Mouse (Mus musculus) midbrain, postnatal 0 days (tissue): ENCODE measurements around the gene Adam30. TPM values are rescaled to one million over a fixed set of nuclear protein-coding genes. Genes with fewer than 3 reads are reported as not detected.

ENCODE experiments used
- ATAC-seq: fragments of 200-750 bp; cut with Nextera tagmentation; 2 replicates; pipeline ENCODE4 v1.8.0; 2017; ENCODE audit warnings: moderate number of reproducible peaks, mild to moderate bottlenecking, moderate TSS enrichment, moderate library complexity; ENCODE audit not compliant: low FRiP score
- DNase-seq: peaks from one replicate; pipeline ENCODE4 v3.0.0-alpha.2; 2015; ENCODE audit warnings: low spot score
- H3K27ac ChIP-seq: fragments of 300-500 bp; sonication (generic); 2 replicates; pipeline ENCODE4 v1.5.1; 2014; ENCODE audit warnings: low read depth, mild to moderate bottlenecking, low read length, mixed read lengths
- H3K27me3 ChIP-seq: fragments of 300-500 bp; sonication (generic); 2 replicates; pipeline ENCODE4 v1.6.1; 2014; ENCODE audit warnings: low read length, control low read depth, mixed read lengths; ENCODE audit not compliant: insufficient read depth
- H3K36me3 ChIP-seq: fragments of 300-500 bp; sonication (generic); 2 replicates; pipeline ENCODE4 v1.6.1; 2014; ENCODE audit warnings: low read length, control low read depth, mixed read lengths; ENCODE audit not compliant: insufficient read depth
- H3K4me1 ChIP-seq: fragments of 300-500 bp; sonication (generic); 2 replicates; pipeline ENCODE4 v1.6.1; 2014; ENCODE audit warnings: mild to moderate bottlenecking, control low read depth, antibody characterized with exemption, low read length, mixed read lengths; ENCODE audit not compliant: insufficient read depth
- H3K4me2 ChIP-seq: fragments of 300-500 bp; sonication (generic); 2 replicates; pipeline ENCODE4 v1.6.1; 2014; ENCODE audit warnings: low read depth, mild to moderate bottlenecking, low read length, mixed read lengths; ENCODE audit not compliant: poor library complexity, severe bottlenecking
- H3K4me3 ChIP-seq: fragments of 300-500 bp; sonication (generic); 2 replicates; pipeline ENCODE4 v1.5.1; 2014; ENCODE audit warnings: low read depth, mild to moderate bottlenecking, low read length, moderate library complexity
- H3K9ac ChIP-seq: fragments of 300-500 bp; sonication (generic); replicated peaks from 2 replicates; pipeline ENCODE4 v1.6.1; 2014; ENCODE audit warnings: mild to moderate bottlenecking, low read length, moderate library complexity, mixed read lengths; ENCODE audit not compliant: poor library complexity, severe bottlenecking
- H3K9me3 ChIP-seq: fragments of 300-500 bp; sonication (generic); 2 replicates; pipeline ENCODE4 v1.6.1; 2016; ENCODE audit warnings: low read length, control low read depth
- CTCF ChIP-seq: IDR thresholded peaks from 2 replicates; pipeline ENCODE4 v1.5.1; 2016; ENCODE audit warnings: antibody characterized with exemption, mild to moderate bottlenecking
- WGBS: fragments of 180-500 bp; shearing (Covaris S2); extraction: QIAGEN DNeasy Blood & Tissue Kit; methylation state at CpG from one replicate; pipeline ENCODE4 v1.1.7; 2014; 5-methylcytosine and 5-hydroxymethylcytosine counted together
- polyA plus RNA-seq: library from polyadenylated mRNA; unstranded; fragments of >200 nt; fragmentation: Nextera tagmentation; extraction: Ambion mirVana; gene quantifications from 2 replicates; pipeline ENCODE4 v1.2.1, GENCODE M21; 2015
- total RNA-seq: library from RNA; depleted of rRNA; stranded (reverse); fragments of >200 nt; gene quantifications from 2 replicates; pipeline ENCODE4 v1.2.3, GENCODE M21; 2014

Adam30 gene
- total and polyA plus RNA-seq, 2 experiments from 2014 or later = not detected

DNA sequence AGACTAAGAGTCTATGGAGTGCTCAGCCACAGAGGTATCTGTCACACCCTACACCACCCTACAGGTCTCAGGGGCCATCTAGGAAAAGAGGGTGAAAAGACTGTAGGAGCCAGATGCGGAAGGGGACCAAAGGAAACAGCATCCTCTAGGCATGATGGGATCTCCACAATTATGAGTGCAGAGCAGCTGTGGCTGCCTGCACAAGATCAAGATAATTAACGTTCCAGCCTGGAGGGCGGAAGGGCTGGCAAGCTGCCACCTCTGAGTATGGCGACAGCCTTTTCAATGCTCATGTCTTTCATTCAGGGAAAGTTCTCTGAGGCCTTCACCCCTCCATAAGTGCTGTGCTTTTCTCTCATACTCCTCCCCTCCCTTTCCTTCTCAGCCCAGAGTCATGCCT, 1.1 kb upstream of the Adam30 start:
- Histone ChIP-seq H3K27ac (no peak overlapping the region), H3K9me3 (no peaks in the 10 kb centered on the region), H3K4me3 (no peak overlapping the region), H3K4me1 (no peaks in the 10 kb centered on the region), H3K36me3 (no peaks in the 10 kb centered on the region), H3K27me3 (no peaks in the 10 kb centered on the region), H3K9ac (no peak overlapping the region), H3K4me2 (no peak overlapping the region)
- peak; percentile 34 for DNase-seq
- 42% methylated on average over 4 of the region's 4 CpGs for WGBS
- ATAC-seq = no peak
- TF ChIP-seq CTCF = no peak

DNA sequence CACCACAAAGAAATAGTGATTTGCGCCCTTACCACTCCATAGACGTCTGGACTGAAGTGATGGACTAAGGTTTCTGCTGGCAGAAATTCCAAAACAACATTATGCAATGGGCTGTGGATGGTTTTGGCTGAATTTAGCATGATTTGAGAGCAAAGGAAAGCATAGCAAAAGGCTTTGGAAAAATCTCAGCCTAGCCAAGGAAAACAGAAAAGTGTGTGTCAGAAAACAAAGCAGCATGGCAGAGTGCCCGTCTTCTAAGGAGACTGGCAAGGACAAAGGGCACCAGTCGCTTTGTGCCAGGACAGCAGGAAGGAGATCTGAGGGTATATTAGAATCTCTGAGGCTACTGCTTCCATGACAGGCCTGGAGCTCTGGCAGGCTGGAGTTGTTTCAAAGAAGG, 17.9 kb downstream of the Adam30 start:
- no peak overlapping the region for H3K9ac ChIP-seq
- no peaks in the 10 kb centered on the region for H3K36me3 ChIP-seq
- no peaks in the 10 kb centered on the region for H3K27me3 ChIP-seq
- no peak; the same call in 1 of the 2 replicates for ATAC-seq
- 0 out of 2 replicates have a peak, but pooled peaks cover 3% of the 10 kb centered on the region for H3K9me3 ChIP-seq
- H3K4me2 ChIP-seq = no peak overlapping the region
- 62% methylated on average over 4 of the region's 4 CpGs for WGBS
- H3K4me3 ChIP-seq = no peak overlapping the region
- TF ChIP-seq CTCF = no peak
- no peaks in the 10 kb centered on the region for H3K4me1 ChIP-seq
- peak; percentile 75 for DNase-seq
- peak overlapping the region; percentile 38; the same call in 1 of the 2 replicates for H3K27ac ChIP-seq

- ATAC-seq = no peak; the same call in 1 of the 2 replicates
- WGBS = 30% methylated on average over 7 of the region's 7 CpGs
These were observed 20.4 kb downstream of the Adam30 start for GRCm38 (mm10) chr3:98180805-98181204.

GRCm38 (mm10) chr3:98185163-98185714, 24.8 kb downstream of the Adam30 start:
- no peak for TF ChIP-seq CTCF
- 35% methylated on average over 10 of the region's 10 CpGs for WGBS
- Histone ChIP-seq H3K9ac (no peak overlapping the region), H3K9me3 (no peaks in the 10 kb centered on the region), H3K27ac (no peak overlapping the region), H3K27me3 (no peaks in the 10 kb centered on the region), H3K4me3 (no peak overlapping the region), H3K36me3 (no peaks in the 10 kb centered on the region), H3K4me2 (no peak overlapping the region), H3K4me1 (no peaks in the 10 kb centered on the region)
- no peak for ATAC-seq
- no peak for DNase-seq

More at GRCm38 (mm10) chr3:98180805-98181204, 20.4 kb downstream of the Adam30 start:
- 0 out of 2 replicates have a peak, but pooled peaks cover 3% of the 10 kb centered on the region for H3K9me3 ChIP-seq
- no peak overlapping the region for H3K4me3 ChIP-seq
- peak; percentile 72 for DNase-seq
- no peaks in the 10 kb centered on the region for H3K4me1 ChIP-seq
- no peak overlapping the region for H3K4me2 ChIP-seq
- no peaks in the 10 kb centered on the region for H3K27me3 ChIP-seq
- H3K36me3 ChIP-seq = no peaks in the 10 kb centered on the region
- peak; percentile 70 for TF ChIP-seq CTCF
- H3K9ac ChIP-seq = no peak overlapping the region
- H3K27ac ChIP-seq = no peak overlapping the region

GRCm38 (mm10) chr3:98187777-98188176, 27.3 kb downstream of the Adam30 start:
- ATAC-seq = no peak
- Histone ChIP-seq H3K4me1 (no peaks in the 10 kb centered on the region), H3K27ac (no peak overlapping the region), H3K4me3 (no peak overlapping the region), H3K9ac (no peak overlapping the region), H3K4me2 (no peak overlapping the region), H3K36me3 (no peaks in the 10 kb centered on the region), H3K27me3 (no peaks in the 10 kb centered on the region), H3K9me3 (no peaks in the 10 kb centered on the region)
- DNase-seq = no peak
- no peak for TF ChIP-seq CTCF
- 89% methylated on average over 3 of the region's 3 CpGs for WGBS

- Histone ChIP-seq H3K4me1 (no peaks in the 10 kb centered on the region), H3K27me3 (no peaks in the 10 kb centered on the region), H3K9me3 (no peaks in the 10 kb centered on the region), H3K9ac (no peak overlapping the region), H3K4me2 (no peak overlapping the region), H3K36me3 (no peaks in the 10 kb centered on the region), H3K27ac (0 out of 2 replicates have a peak overlapping the region, but pooled peaks have one; percentile 43), H3K4me3 (no peak overlapping the region)
- DNase-seq = peak; percentile 65
- TF ChIP-seq CTCF = no peak
- ATAC-seq = peak; percentile 38; the same call in 1 of the 2 replicates
- 8% methylated on average over 9 of the region's 9 CpGs for WGBS
These were observed 37.5 kb downstream of the Adam30 start for GRCm38 (mm10) chr3:98197711-98198532.
